Mouse (Mus musculus) spleen, adult 18-20 months (tissue): Measurements from ENCODE around the gene Lmo7.

Experiments used
- DNase-seq, 2 experiments: peaks; one replicate each; pipeline ENCODE4 v3.0.0; 2022; ENCODE audit warnings: mixed read lengths in 2 of 2

Gene Lmo7

DNA sequence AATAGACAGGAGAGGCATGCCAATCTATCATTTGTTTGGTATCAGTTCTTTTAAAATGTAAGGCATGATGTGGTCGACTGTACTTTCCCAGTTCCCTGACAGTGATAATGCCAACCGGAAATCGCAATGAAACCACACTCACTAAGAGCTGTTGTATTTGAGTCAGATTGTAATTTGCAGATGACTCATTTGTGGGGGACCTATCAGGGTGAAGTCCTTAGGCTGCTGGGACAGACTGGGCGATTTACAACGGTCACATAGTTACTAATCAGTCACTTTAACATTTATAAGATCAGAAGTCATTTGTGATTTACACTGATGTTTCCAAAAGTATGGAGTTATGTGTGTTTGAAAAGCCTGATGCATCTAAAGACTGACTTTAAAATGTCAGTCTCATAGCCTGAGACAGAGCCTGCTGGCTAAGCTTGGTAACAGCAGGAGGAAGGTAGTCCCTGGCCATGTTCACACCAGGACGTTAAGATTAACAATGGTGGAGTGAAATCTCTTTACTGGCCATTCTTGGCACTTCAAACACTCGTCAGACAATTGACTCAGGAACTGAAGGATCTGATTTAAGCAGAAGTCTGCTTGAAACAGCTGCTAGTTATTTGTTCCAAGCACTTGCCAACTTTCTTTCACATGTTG, 149.4 kb downstream of the Lmo7 start:
- DNase-seq, result no peak

GRCm38 (mm10) chr14:101882966-101883365, 153.2 kb downstream of the Lmo7 start:
- DNase-seq, result no peak

DNA sequence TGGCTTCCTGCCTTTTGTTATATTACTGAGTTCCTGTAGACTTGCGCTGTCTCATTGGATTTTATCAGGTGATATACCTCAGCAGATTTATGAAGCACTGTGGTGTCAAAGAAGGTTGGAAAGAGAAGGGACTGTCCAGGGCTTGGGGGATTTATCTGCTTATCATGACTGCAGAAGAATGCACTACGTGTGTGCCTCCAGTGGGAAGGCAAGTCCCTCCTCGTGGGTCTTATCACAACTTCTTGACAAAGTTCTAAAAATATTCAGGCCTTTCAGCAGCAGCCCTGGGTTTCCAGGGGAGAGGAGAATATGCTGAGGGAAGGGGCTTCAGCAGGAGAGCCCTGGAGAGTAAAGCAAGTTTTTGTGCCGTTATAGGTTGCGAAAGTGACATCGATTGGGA, 154.0 kb downstream of the Lmo7 start:
- no peak for DNase-seq

DNA sequence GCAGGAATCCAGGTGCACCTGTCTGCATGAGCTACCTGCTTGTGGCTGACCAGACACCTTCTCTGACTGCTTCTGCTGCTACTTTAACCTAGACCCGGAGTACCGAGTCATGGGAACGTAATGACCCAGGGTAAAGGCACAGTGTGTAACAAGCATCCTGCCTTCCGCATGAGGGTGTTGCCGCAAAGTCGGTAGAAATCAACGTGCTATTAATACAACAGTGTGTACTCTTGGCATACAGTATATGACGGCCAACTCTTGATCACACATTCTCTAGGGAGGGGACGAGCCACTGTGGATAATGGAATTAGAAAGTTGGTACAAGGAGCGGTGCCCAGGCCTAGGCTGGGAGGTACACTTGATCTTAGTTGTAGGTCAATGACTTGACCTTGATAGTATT, 156.6 kb downstream of the Lmo7 start:
- DNase-seq, result no peak

GRCm38 (mm10) chr14:101891903-101892448, 162.2 kb downstream of the Lmo7 start:
- DNase-seq, result no peak

DNA sequence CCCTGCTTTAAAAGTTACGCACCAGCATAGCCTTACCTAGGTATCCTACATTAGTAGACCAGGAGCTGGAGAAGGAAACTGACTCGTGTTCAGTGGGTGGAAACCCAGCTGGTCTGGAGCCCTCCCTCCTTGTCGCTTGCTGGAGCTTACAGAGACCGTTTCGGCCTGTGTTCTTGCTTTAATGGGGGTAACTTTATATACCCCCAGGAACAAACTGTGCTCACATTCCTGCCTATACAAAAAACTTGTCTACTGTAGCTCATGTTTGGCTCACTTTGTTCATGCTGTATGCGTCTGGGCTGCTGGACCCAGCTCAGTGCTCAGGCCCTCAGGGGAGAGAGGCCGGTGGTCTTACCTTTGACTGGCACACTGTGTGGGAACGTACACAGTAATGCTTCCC, 162.7 kb downstream of the Lmo7 start:
- no peak for DNase-seq

GRCm38 (mm10) chr14:101893215-101893614, 163.5 kb downstream of the Lmo7 start:
- DNase-seq, result no peak

- no peak for DNase-seq
Observed at GRCm38 (mm10) chr14:101898250-101898649, 168.5 kb downstream of the Lmo7 start.

GRCm38 (mm10) chr14:101901496-101901895, 171.7 kb downstream of the Lmo7 start:
- no peak for DNase-seq

DNA sequence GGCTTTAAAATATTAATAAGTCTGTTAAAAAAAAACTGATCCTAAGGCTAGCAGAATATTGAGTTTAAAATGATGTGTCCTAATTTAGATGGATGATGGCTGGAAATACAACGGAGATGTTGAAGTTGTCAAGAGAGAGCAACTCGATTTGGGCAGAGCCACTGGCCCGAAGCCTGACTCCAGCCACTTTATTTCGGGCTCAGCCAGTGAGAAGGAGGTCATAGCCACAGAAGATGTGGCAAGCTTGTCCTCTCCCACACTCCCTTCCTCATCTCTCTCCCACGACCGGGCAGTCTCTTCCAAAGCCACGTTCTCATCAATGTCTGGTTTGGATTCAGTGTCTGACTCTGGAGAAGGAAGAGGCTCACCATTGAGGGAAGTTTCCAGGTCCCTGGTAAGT, 172.2 kb downstream of the Lmo7 start:
- no peak for DNase-seq

- no peak for DNase-seq
Observed at GRCm38 (mm10) chr14:101903722-101904121, 174.0 kb downstream of the Lmo7 start.

DNA sequence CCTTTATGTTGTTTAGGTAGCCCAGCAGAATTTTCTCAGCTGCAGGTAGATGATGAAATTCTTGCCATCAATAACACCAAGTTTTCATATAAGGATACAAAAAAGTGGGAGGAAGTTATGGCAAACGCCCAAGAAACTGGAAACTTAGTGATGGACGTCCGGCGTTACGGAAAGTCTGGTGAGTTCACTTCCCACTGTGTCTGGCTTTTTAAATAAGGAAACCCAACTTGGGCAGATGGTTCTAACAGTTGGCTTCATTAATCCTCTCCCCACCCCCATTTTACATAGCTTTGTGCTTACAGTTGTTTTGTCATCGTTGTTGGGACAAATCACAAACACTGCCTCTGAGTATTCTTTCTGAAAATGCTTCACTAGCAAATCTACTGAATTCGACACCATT, 182.2 kb downstream of the Lmo7 start:
- no peak for DNase-seq

- no peak for DNase-seq
Observed at GRCm38 (mm10) chr14:101912392-101912791, 182.6 kb downstream of the Lmo7 start.

- DNase-seq, result no peak
Observed at GRCm38 (mm10) chr14:101914321-101914720, 184.6 kb downstream of the Lmo7 start.

DNA sequence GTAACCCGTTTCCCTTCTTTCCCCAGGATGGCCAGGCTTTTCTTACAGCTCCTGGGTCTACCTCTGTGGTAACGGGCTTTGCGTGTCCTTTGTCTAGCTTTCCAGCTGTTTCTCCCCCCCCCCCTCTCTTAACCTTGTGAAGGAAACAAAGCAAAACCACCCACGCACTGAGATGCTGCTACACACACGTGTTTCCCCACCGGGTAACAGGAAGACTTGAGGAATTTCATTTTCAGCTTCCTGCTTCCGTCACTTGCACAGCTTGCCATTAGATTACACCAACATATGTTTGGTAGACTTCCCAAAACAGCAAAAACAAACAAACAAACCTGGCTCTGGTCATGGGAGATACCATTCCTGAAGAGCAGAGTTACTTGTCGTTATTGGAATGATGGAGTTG, 186.1 kb downstream of the Lmo7 start:
- no peak for DNase-seq

GRCm38 (mm10) chr14:101918471-101918870, 188.7 kb downstream of the Lmo7 start:
- no peak for DNase-seq

DNA sequence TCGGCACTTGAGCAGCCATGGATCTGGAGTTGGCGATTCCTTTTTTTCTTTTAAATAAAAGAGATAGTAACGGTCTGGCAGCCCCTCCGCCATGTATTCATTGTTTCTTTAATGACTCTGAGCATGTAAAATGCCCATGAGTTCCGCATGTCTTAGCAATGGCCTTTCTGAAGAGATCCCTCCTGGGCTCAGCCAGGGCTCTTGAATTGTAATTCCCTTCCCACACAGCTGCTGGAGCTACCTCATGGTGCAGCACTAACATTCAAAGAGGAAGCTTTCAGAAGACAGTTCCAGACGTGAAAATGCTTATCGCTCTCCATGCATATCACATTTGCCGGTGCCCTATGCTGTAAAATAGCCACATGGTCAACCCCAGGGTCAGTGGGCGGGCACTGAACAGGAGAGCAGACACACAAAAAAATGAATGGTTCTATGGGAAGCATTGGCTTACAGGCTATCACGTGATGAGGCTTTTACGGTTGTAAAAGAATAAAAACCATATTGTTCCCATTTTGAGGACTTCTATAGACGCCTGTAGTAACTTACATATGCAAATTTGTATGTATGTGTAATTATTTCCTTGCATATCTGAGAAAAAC, 198.0 kb downstream of the Lmo7 start:
- no peak for DNase-seq

DNA sequence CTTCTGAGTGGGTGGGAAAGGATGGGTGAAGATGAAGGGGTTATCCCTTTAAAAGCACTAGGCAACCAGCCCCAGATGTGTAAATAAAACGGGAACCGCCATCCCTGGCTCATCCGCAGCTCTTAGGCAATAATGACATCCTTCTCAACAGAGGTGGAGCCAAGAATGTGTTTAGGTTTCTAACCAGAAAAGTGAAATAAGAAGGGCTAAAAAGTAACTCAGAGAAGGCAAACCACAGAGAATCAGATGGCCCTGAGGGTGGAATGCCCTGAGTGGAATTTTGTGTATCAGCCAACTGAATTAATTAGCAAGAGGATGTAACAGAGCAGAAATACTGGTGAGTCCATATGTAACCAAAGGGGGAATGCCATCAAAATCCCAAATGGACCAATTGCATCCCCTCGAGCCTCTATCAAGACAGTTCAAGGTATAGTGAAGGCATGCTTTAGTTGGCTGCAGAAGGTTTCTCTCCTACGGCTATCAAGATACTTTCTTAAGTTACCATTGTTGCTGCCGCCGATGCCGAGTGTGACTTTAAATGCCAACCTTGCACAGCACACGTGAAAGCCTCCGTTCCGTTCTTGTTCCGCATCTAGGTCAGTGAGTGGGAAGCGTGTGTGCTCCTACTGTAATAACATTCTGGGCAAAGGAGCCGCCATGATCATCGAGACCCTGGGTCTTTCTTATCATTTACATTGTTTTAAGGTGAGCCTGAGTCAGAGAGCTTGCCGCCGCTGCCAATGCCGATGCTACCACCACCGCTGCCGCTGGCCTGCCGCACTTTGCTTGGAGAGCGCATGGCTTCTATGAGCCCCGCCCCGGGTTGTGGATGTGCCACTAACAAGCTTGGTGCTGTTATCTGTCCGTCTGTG, 201.1 kb downstream of the Lmo7 start:
- no peak for DNase-seq

GRCm38 (mm10) chr14:101931448-101931750, 201.6 kb downstream of the Lmo7 start:
- no peak for DNase-seq

GRCm38 (mm10) chr14:101933551-101933950, 203.8 kb downstream of the Lmo7 start:
- DNase-seq, result no peak

GRCm38 (mm10) chr14:101942971-101943370, 213.2 kb downstream of the Lmo7 start:
- DNase-seq, result peak in 1 of 2 experiments; percentile 9

DNA sequence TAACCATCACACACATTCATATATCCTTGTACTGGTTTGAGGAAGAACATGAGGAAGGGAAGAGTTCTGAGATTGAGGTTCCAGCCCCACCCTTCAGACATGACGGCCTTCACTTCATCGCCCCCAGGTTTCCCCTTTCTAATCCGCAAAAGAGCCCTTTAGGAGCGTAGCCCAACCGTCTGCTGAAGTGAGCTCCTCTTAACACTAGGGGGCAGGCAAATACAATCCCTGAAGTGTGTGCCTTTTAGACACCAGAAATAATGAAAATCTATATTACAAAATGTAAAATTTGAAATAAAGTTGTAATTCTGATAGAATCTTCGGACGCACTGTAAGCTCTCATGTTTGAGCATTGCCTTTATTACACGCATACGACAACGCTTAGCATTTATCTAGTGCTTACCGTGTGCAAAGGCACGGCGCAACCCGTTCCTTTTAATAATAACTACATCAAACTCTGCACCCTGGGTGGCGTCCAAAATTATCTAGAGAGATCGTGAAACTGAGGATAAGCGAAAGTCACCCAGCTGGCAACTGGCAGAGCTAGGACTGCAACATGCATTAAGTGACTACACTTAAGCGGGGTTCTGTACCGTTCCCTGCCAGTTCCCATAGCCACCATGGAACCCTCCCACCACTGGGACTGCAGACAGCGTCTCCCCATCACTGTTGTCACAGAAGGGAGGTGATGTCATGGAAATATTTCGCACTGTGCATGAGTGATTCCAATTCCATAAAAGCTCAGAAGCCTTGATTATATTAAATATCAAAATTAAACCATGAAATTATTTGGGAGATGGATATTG, 217.2 kb downstream of the Lmo7 start:
- peak in 1 of 2 experiments; percentile 8 for DNase-seq

DNA sequence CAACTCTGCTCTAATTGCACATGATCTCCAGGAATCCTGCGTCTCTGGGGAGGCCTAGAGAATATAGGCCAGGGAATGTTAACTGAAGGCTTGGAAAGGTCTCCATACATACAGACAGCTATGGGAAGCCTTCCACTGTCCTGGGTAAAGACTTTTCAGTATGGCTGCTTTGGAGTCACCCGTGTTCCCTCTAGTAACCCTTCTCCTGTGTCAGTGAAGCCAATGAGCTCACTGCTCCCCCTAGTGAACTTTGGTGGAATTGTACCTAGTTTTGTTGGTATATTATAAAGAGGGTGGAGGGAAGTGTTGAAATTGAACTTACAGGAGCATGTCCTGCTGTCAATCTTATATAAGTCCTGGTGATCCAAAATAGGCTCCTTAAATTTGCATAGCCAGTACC, 219.4 kb downstream of the Lmo7 start:
- DNase-seq, result peak in 1 of 2 experiments; percentile 9
